Mouse (Mus musculus): ENCODE measurements around the gene Foxf1. TPM values are rescaled to one million over a fixed set of nuclear protein-coding genes. Genes with fewer than 3 reads are reported as not detected.

The Foxf1 gene
- polyA plus RNA-seq, 1 experiment, result 1.7 TPM

- no peak for DNase-seq (ENCODE audit: low read depth)
Observed at GRCm38 (mm10) chr8:121115136-121115535, 30.9 kb downstream of the Foxf1 start.

- no peak for DNase-seq (ENCODE audit: low read depth)
Observed at GRCm38 (mm10) chr8:121115948-121116347, 31.8 kb downstream of the Foxf1 start, which contains the start of gene Foxc2. Foxc2 (plus strand) TSS chr8:121116171.

- DNase-seq (ENCODE audit: low read depth), result no peak
Observed at GRCm38 (mm10) chr8:121116591-121117185, 32.5 kb downstream of the Foxf1 start.

GRCm38 (mm10) chr8:121117186-121117651 is 33.0 kb downstream of the Foxf1 start:
- no peak for DNase-seq (ENCODE audit: low read depth)

- DNase-seq (ENCODE audit: low read depth), result no peak
Observed at GRCm38 (mm10) chr8:121117906-121118305, 33.7 kb downstream of the Foxf1 start.

GRCm38 (mm10) chr8:121118634-121119420 is 34.6 kb downstream of the Foxf1 start:
- no peak for DNase-seq (ENCODE audit: low read depth)

- no peak for DNase-seq (ENCODE audit: low read depth)
Observed at GRCm38 (mm10) chr8:121119635-121120455, 35.7 kb downstream of the Foxf1 start.

GRCm38 (mm10) chr8:121120456-121121419 is 36.6 kb downstream of the Foxf1 start:
- no peak for DNase-seq (ENCODE audit: low read depth)

GRCm38 (mm10) chr8:121121704-121122103 is 37.5 kb downstream of the Foxf1 start:
- no peak for DNase-seq (ENCODE audit: low read depth)

GRCm38 (mm10) chr8:121122368-121122767 is 38.2 kb downstream of the Foxf1 start:
- DNase-seq (ENCODE audit: low read depth), result no peak

- no peak for DNase-seq (ENCODE audit: low read depth)
Observed at GRCm38 (mm10) chr8:121123113-121123512, 38.9 kb downstream of the Foxf1 start.

- no peak for DNase-seq (ENCODE audit: low read depth)
Observed at GRCm38 (mm10) chr8:121124547-121125239, 40.5 kb downstream of the Foxf1 start.

GRCm38 (mm10) chr8:121125311-121125876 is 41.2 kb downstream of the Foxf1 start:
- no peak for DNase-seq (ENCODE audit: low read depth)

GRCm38 (mm10) chr8:121126191-121126590 is 42.0 kb downstream of the Foxf1 start:
- DNase-seq (ENCODE audit: low read depth), result no peak

- no peak for DNase-seq (ENCODE audit: low read depth)
Observed at GRCm38 (mm10) chr8:121126694-121127093, 42.5 kb downstream of the Foxf1 start.

GRCm38 (mm10) chr8:121127291-121127701 is 43.1 kb downstream of the Foxf1 start:
- no peak for DNase-seq (ENCODE audit: low read depth)

GRCm38 (mm10) chr8:121127756-121128375 is 43.7 kb downstream of the Foxf1 start, which contains the start of gene Foxl1:
Foxl1 (plus strand) TSS chr8:121127940.
- DNase-seq (ENCODE audit: low read depth), result no peak

- no peak for DNase-seq (ENCODE audit: low read depth)
Observed at GRCm38 (mm10) chr8:121128531-121129264, 44.5 kb downstream of the Foxf1 start.
